Mouse (Mus musculus): ENCODE measurements around the gene Syce1.

Syce1 gene

DNA sequence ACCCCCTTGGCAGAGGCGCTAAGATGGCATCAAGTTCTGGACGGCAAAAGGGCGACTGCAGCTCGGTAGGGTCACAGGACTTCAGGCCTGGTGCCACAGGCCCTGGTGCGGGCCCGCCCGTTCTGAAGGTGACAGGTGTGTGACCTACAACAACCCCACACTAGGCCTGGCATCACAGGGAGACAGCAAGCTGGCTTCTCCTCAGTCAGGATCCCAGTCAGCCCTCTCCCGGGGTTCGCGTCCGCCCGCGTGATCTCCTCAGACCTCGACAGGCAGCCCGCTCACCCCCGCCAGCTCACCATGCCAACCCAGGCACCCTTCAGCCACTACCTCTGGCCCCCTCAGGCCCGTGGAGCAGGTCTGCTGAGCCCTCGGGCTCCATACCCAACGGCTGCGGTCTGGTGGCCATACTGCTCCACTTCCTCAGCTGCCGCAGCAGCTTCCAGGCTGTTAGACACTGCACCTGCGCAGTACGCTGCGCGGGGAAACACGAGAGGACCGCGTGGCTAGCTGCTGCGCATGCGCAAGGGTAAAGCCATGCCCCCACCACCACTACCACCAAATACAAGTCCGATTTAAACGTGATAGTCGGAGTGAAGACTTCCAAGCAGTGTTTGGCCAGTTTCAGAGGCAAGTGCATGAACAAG is at the start of gene Syce1:
Gene Syce1, minus strand, starts transcription at position 447 of the 647 bp plus-strand sequence.
- in situ Hi-C loops (cut with MboI, MseI), result no loop called here

DNA sequence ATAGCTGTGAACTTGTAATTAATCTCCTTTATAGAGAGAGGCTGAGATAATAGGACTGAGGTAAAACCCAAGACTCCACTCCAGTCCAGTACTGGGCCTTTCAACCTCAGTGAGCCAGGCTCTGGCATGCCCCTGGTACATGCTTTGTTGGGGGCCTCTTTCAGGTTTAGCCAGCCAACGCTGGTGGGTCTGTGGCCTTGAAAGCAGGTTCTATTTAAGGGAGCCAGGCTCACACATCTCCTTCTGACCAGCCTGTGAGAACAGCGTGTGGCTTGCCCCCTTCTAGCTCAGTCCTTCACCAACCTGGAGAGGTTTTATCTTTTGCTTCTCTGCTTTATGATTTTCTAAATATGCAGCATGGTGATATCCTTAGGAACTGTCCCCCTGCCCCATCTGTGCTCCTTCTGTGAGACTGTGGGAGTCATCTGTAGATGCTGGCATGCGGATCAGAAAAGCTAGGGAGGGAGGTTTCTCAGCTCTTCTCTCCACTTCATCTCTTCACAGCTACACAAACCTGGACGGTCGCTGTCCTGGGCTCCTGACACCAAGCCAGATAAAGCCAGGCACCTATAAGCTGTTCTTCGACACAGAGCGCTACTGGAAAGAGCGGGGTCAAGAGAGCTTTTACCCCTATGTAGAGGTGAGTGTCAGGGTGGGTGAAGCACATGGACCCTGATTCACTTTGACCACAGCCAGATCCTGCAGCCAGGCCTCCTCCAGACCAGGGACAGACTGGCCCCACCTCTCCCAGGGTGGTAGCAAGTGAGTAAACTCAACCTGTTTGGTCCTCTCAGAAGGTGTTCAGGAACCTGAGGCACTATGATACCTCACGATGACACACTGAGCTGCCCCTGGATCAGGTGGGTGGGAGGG is 48.8 kb upstream of the Syce1 start:
- in situ Hi-C loops (cut with MboI, MseI), result no loop called here

DNA sequence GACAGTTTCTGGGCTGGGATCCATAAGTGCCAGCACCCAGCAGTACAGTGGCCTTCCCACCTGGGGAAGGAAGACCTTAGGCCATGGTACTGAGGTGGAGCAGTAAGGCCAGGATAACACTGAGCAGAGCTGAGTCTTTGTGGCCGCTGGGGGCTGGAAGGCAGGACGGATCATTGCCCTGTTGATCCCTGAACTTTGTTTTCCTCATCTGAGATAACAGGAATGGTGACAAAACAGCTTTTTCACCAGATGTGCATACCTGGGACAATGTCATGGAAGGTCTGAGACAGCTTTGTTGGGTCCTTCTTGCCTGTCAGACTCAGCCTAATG is 48.1 kb upstream of the Syce1 start:
- in situ Hi-C loops (cut with MboI, MseI), result no loop called here

DNA sequence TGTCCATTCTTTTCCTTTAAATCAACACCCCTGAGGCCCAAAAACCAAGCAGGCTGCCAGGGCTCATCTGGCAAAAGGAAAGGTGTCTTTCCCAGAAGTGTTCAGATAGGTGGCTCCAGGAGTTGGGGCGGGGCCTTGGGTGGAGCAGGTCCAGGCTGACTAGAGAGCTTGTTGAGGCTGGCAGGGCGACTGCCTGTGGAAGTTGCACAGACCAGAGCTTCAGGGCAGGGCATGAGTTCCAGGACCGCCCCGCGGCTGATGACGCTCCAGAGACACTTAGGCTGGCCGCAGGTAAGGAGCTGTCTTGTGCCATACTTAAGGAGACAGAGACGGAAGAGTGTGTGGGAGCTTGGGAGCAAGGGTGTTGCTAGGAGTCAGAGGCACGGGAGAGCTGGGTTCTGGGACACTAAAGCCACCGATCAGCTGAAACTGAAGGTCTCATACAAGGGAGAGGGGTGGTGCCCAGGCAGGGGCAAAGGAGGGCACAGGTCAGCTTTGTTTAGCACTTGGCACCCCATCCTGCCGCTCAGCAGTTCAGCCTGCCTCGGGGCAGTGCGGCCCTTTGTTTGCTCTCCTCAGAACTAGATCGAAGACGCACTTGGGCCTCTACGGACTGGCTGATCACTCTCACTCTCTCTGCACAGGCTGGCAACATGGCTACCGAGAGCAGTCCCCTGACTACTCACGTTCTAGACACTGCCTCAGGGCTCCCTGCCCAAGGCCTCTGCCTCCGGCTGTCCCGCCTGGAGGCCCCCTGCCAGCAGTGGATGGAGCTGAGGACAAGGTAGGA is 47.5 kb upstream of the Syce1 start, which contains the start of gene Urah:
Gene Urah, plus strand, starts transcription at position 51 of the 790 bp plus-strand sequence.
- in situ Hi-C loops (cut with MboI, MseI), result no loop called here

DNA sequence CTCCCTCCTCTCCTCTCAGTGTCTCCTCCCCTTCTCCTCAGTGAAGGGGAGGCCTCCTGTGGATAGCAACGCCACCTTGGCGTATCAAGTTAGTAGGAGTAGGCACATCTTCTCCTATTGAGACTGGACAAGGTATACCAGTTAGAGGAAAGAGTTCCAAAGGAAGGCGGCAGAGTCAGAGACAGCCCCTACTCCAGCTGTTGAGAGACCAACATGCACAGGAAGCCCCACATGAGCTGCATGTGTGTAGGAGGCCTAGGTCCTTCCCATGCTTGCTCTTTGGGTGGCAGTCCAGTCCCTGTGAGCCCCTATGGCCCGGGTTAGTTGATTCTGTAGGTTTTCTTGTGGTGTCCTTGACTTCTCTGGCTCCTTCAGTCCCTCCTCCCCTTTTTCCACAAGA is 45.7 kb upstream of the Syce1 start:
- in situ Hi-C loops (cut with MboI, MseI), result no loop called here

DNA sequence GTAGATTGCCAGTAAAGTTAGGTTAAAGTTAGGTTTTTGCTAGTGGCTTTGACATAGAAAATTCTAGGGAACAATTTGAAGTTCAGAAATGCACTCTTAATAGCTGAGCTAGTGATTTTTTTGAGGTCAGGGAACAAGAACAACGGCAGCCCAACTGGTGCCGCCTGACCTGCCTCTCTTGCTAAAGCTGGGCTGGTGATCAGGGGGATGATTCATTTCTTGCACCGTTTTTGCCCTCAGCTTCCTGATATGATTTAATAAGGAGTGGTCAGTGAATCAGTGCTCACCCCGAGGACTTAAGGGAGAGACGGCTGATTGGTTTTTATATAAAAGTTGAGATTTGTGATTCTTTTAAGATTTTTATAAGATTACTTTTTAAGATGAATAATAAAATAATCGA is 43.8 kb upstream of the Syce1 start:
- in situ Hi-C loops (cut with MboI, MseI), result no loop called here

DNA sequence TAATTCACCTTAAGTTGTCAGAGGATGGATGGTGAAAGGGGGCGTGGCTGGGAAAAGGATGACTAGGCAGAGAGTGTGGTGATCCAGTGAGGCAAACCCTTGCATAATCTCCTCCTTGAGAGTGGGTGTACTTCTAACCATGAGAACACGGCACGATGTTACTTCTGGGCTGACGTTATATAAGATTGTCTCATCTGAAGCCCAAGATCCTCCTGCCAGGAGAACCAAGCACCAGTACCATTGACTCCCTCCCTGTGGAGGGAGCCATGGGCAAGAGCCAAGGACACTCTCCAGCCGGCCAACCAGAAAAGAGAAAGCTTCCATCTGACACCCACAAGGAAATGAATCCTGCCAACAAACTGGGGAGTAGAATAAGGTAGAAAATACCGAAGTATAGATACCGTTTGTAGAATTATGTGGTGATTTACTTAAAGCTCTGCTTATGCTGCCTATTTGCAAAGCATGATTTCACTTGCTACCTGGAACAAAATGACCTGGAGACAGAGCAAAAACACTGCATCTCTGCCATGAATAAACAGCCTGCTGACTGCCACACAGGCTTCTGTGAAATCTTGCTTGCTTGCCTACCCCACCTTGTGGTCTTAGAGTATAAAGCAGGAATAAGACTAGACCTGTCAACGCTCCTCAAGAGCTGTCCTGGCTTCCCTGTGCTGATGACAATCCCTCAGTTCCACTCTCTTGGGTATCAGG is 40.7 kb upstream of the Syce1 start:
- in situ Hi-C loops (cut with MboI, MseI), result no loop called here

DNA sequence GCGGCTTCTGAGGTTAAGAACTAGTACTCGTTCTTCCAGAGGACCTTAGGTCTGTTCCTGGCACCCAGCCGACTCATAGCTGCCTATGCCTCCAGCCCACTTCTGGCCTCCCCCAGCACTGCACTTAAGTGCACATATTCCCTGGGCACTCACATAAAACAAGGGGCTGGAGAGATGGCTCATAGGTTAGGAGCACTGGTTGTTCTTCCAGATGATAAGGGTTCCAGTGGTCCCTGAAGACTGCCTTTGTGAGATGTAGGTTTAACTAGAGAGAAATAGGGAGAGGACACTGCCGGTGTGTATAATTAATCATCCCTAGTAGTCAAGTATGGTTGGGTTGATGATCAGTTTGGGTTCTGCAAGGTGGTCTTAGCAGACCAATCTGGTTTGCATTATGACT is 35.1 kb upstream of the Syce1 start:
- in situ Hi-C loops (cut with MboI, MseI), result no loop called here

DNA sequence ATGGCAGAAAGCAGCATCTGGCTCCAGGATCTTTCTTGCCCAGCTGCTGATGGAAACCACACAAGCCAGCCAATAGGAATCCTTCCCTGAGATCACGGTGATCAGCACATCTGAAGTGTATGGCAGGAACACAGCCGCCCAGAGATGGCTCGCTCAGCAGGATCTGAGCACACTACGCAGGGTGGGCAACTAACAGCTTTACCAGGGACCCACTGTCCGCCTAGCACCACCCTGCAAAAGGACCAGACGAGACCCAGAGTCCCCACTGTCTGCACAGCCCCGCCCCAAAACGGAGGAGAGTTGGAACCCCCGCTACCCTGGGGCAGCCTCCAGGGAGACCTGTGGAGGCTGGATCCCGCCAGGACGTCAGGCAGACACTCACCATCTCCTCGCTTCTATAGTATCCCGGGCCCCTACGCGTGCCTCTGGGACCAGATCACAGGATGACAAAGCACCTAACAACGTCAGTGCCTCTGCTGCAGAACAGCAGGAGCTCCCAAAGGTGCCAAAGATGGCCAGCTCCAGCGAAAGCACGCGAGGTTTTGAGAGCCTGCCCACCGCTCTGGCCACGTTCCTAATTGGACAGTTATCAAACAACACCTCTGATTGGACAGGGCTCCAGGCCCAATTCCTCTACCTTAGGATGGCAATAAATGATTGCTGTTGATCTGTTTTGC is 34.1 kb upstream of the Syce1 start, which contains the start of gene Zfp941:
Gene Zfp941, minus strand, starts transcription at position 526 of the 677 bp plus-strand sequence.
- in situ Hi-C loops (cut with MboI, MseI), result no loop called here

DNA sequence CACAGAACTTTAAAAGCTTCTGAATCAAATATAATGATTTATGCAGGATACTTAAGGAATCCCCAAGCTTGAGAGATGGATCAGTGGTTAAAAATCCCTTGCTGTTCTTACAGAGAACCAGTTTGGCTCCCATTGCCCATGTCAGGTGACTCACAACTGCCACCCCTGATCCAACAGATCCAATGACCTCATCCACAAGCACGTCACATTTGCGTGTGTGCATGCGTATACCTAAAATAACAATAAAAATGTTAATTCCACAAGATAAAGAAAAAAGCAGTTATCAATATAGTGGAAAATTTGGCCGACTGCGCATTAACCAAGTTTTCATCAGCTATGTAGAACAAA is 33.6 kb upstream of the Syce1 start:
- in situ Hi-C loops (cut with MboI, MseI), result no loop called here

DNA sequence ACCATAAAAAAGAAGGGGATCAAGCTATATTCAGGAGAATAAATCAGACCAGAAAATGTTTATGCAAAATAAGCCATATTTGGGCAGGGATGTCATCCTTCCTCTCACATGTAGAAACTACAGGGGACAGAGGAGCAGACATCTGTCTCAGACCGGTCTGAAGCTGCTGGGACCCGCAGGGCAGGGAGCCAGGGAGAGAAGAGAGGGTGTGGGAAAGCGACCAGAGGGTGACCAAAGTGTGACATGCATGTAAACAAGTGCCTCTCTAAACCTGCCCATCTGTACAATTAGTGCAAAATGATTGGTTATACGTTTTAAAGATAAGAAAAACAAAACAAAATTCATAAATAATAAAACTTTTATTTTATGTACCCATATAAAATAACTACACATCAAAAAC is 32.5 kb upstream of the Syce1 start:
- in situ Hi-C loops (cut with MboI, MseI), result no loop called here

DNA sequence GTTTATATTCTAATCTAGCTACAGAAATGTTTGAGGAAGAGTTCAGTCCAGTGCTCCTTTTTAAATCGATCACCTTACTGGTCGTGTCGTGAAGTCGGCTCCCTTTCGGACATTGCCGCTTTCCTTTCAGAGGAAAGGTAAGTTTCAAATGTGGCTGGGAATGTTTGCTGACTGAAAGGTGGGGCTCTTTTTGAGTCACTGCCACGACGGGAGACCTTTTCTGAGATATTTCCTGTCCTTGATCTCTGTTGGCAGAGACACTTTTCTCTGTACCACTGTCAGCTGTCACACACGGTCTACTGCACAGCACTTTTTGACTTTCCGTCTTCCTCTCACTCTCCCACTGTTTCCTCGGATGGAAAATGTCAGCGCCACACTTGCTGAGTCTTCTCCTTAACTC is 25.2 kb upstream of the Syce1 start:
- in situ Hi-C loops (cut with MboI, MseI), result loop anchor here (5.0 kb wide), 1 partner anchor 636 kb away; no protein-coding TSS in a partner anchor

DNA sequence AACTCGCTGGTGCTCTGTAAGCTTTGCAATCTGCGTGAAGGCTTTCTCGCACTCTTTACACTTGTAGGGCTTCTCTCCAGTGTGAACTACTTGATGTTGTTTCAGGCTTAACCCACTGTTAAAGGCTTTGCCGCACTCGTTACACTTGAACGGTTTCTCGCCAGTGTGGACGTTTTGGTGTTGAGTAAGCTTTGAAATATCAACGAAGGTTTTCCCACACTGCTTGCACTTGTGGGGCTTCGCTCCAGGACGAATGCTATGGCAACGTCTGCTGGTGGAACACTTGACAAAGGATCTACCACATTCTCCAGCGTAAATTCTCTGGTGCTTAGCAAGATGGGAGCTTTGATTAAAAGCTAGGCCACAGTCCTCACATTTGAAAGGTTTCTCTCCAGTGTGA is 24.1 kb upstream of the Syce1 start:
- in situ Hi-C loops (cut with MboI, MseI), result loop anchor here (5.0 kb wide), 1 partner anchor 634 kb away; no protein-coding TSS in a partner anchor

DNA sequence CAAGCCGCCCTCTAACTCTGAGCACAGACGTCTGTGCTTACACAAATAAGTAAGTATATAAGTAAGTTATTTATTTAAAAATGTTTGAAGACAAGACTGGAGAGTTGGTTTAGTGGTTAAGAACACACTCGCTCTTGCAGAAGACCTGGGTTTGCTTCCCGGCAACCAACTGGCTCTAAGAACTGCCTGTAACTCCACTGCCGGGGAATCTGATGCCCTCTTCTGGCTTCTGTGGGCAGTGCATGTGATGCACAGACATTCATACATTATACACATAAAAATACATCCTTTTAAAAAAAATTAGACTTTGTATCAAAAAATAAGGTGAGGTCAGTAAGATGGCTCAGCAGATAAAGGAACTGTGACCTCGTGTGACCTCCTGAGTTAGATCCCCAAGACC is 22.8 kb upstream of the Syce1 start:
- in situ Hi-C loops (cut with MboI, MseI), result loop anchor here (5.0 kb wide), 1 partner anchor 633 kb away; no protein-coding TSS in a partner anchor

DNA sequence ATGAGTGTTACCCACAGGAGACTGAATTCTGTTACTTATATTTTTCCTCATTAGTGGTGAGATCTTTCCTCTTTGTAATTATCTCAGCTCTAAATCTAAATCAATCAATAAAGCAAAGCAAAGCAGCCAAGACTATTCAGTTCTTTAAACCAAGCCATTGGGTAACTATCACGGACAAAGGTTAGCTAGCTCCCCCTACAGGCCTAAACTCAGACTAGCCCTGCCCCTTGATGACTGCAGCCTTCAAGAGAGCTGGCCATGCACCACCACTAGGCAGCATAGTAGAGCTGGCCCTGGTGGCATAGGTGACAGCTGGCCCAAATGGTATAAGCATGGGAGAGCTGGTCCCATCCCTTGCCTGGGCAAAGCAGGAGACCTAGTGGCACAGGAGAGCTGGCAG is 18.1 kb upstream of the Syce1 start:
- in situ Hi-C loops (cut with MboI, MseI), result no loop called here

DNA sequence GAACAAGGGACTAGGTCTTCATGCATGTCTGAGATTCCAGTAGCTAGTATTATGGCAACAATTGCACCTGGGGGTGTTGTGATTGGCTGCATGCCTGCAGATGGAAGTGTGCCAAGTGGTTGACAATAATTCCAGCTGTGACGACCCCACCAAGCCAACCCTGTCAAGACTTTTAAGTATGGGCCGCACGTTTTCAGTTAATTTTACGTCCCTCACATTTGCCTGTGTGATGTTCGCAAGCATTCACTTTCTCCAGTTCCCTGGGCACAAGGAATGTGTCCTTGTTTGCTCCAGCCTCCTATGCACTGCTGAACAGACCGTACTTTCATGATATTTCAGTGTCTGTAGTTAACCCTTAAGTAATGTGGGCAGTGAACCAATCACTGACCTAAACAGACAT is 15.0 kb upstream of the Syce1 start:
- in situ Hi-C loops (cut with MboI, MseI), result no loop called here

DNA sequence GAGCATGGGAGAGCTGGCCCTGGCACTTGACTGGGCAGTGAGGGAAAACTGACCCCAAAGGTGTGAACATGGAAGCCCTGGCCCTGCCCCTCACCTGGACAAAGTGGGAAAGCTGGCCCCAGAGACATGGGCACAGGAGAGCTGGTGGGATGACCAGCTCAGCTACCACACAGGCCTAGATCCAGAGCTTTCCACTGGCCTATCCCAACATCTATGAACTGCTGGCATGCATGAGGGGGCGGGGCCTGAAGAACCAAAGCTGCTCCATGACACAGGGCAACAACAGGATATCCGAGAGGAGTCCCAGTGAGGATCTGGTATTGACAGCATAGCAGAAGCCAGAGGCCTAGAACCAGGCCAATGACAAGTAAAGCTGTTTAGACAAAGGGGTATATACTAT is 10.6 kb upstream of the Syce1 start:
- in situ Hi-C loops (cut with MboI, MseI), result loop anchor here (10.0 kb wide), 2 partner anchors 723 to 903 kb away; partner anchors contain the start of gene Kndc1

DNA sequence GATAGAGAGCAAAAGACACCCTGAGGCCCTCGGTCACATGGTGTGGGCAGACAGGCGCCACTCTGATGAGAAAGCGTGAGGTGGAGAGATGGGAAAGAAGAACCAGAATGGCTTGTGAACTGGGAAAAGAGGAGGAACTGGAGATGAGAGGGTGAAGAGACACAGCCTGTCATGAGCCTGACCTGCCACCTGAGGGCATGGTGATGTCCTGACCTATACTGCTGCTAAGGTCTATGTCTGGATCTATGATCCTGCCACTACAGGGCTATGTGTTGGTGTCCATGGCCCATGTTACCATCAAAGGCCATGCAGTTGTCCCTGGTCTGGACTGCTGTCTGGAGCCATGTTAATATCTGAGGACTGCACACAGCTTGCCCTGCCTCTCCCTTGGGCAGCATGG is 10.0 kb upstream of the Syce1 start:
- in situ Hi-C loops (cut with MboI, MseI), result loop anchor here (10.0 kb wide), 2 partner anchors 723 to 903 kb away; partner anchors contain the start of gene Kndc1

DNA sequence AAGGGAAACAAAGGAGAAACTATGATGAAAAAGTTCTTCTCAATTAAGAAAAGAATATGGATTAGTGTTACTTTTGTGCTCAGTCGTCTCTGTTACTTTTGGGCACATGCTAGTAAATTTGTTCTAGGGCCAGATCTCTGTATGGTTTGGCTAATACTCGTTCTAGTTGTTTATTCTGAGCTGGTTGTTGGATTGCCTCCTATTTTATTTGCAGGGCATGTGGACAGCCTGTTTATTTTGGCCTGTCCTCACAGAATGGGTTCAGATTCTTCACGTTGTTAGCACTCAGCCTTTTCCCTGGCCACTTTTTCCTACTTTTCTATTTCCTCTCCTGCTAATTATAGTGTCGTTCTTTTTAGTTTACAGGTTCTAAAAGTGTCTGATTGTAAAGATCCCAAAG is 5.9 kb upstream of the Syce1 start:
- in situ Hi-C loops (cut with MboI, MseI), result loop anchor here (5.0 to 10.0 kb wide), 3 partner anchors 606 to 899 kb away; partner anchors contain the start of gene Kndc1

DNA sequence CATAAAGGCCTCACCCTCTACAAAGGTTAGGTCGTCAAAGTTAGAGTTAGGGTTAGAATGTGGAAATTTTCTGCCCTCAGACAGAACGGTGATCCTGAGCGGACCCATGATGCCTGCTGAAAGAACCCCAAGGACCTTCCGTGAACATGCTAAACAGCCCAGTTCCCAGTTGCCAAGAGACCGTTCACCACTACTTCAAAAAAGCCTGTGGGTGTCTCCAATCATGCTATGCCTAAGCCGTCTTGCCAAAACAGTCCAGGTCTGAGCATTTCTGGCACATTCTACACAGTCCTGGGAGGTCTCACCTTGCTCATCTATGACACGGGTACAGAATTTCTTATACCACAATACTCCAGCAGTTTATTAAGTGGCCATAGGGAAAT is 392 bp upstream of the Syce1 start:
- in situ Hi-C loops (cut with MboI, MseI), result no loop called here

DNA sequence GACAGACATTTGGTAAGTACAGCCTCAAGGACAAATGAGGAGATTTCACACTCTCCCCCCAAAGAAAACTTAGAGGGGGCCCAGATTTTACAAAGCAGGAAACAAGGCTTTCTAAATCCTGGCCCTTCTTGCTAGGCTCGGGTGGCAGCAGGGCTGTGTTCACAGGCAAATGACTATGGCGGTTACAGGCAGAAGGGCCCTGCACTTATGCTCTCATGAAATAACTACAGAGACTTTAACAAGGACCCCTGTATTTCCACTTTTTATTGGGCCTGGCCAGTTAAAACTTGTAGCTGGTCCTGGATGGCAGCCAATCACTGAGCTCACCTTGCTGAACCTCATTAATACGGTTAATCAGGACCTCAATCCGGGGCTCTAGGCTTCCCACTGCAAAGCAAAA is 7.1 kb downstream of the Syce1 start:
- in situ Hi-C loops (cut with MboI, MseI), result no loop called here
